Mouse (Mus musculus) layer of hippocampus, postnatal 10 days (tissue): ENCODE measurements around the gene Ptpn14. TPM values are rescaled to one million over a fixed set of nuclear protein-coding genes. Genes with fewer than 3 reads are reported as not detected.

Experiments used
- DNase-seq, 2 experiments: peaks; one replicate each; pipeline ENCODE4 v3.0.0; 2021; ENCODE audit warnings: low spot score in 2 of 2
- total RNA-seq, 2 experiments: library from RNA; stranded (reverse); gene quantifications; 2 replicates each; pipeline ENCODE4 v1.2.3; 2021

The Ptpn14 gene
- total RNA-seq, 2 experiments from 2014 or later, result 10.3 to 10.8 TPM

GRCm38 (mm10) chr1:189888749-189889148, 160.7 kb downstream of the Ptpn14 start:
- DNase-seq, result no peak

- no peak for DNase-seq
These were observed 166.1 kb downstream of the Ptpn14 start for GRCm38 (mm10) chr1:189894191-189894590.

GRCm38 (mm10) chr1:189897861-189898260, 169.8 kb downstream of the Ptpn14 start:
- DNase-seq, result no peak

GRCm38 (mm10) chr1:189898708-189899107, 170.6 kb downstream of the Ptpn14 start:
- no peak for DNase-seq

GRCm38 (mm10) chr1:189899526-189899925, 171.5 kb downstream of the Ptpn14 start:
- no peak for DNase-seq

GRCm38 (mm10) chr1:189902413-189902812, 174.3 kb downstream of the Ptpn14 start:
- DNase-seq, result no peak

- no peak for DNase-seq
These were observed 175.1 kb downstream of the Ptpn14 start for GRCm38 (mm10) chr1:189903169-189903568.

- DNase-seq, result no peak
These were observed 182.7 kb downstream of the Ptpn14 start for GRCm38 (mm10) chr1:189910685-189911345.

- DNase-seq, result no peak
These were observed 185.2 kb downstream of the Ptpn14 start for GRCm38 (mm10) chr1:189913093-189913760.

GRCm38 (mm10) chr1:189916422-189917125, 188.5 kb downstream of the Ptpn14 start:
- DNase-seq, result no peak

- DNase-seq, result no peak
These were observed 189.0 kb downstream of the Ptpn14 start for GRCm38 (mm10) chr1:189917126-189917500.

- DNase-seq, result no peak
These were observed 191.7 kb downstream of the Ptpn14 start for GRCm38 (mm10) chr1:189919756-189920155.

- DNase-seq, result no peak
These were observed 192.9 kb downstream of the Ptpn14 start for GRCm38 (mm10) chr1:189920701-189921567.

GRCm38 (mm10) chr1:189921568-189921817, 193.4 kb downstream of the Ptpn14 start:
- DNase-seq, result no peak

GRCm38 (mm10) chr1:189921818-189922592, 193.9 kb downstream of the Ptpn14 start, which contains the start of gene Smyd2:
Gene Smyd2, minus strand, starts transcription at chr1:189922363.
- peak; percentile 59 to 66 for DNase-seq

- DNase-seq, result no peak
These were observed 194.7 kb downstream of the Ptpn14 start for GRCm38 (mm10) chr1:189922721-189923120.

GRCm38 (mm10) chr1:189923157-189923556, 195.1 kb downstream of the Ptpn14 start:
- no peak for DNase-seq

GRCm38 (mm10) chr1:189923871-189924568, 196.0 kb downstream of the Ptpn14 start:
- DNase-seq, result no peak

GRCm38 (mm10) chr1:189926279-189926678, 198.2 kb downstream of the Ptpn14 start:
- DNase-seq, result no peak
